Comparison of ENCODE assay signal across 8 mouse cellular contexts in genomic region chr15:11996883-11997282, GRCm38 (mm10). TPM values are rescaled to one million over a fixed set of nuclear protein-coding genes. Genes with fewer than 3 reads are reported as not detected.
DNase-seq lines count a peak whose midpoint lies in the region; ATAC-seq and TF ChIP-seq lines count a peak whose summit lies in the region.

Sub1 (minus strand) TSS chr15:11996983.

- no peaks in the 10 kb centered on the region for H3K27me3 ChIP-seq in neural tube, embryonic 11.5 days (ENCODE audit: control insufficient read depth, insufficient read depth, low read length)
- no peaks in the 10 kb centered on the region for H3K27me3 ChIP-seq in limb, embryonic 12.5 days

- no peak for TF ChIP-seq POLR2A in embryonic fibroblast, embryonic 13.5 days (IDR thresholded peaks at IDR 0.05; ENCODE audit: low read depth, low read length)

- no peak for ATAC-seq in neural tube, embryonic 11.5 days (ENCODE audit: insufficient read depth, low FRiP score, low TSS enrichment)
- ATAC-seq in limb, embryonic 12.5 days (ENCODE audit: insufficient number of reproducible peaks, insufficient read depth, low FRiP score, low TSS enrichment, low read depth), result no peak
- ATAC-seq in neutrophil, adult 5-6 weeks (ENCODE audit: extremely low read depth, insufficient number of reproducible peaks, low FRiP score, poor library complexity, severe bottlenecking), result no peak

- H3K4me2 ChIP-seq in neural tube, embryonic 11.5 days (ENCODE audit: low read depth), result peak within 1 kb of the TSS; percentile 76
- H3K4me2 ChIP-seq in limb, embryonic 12.5 days, result peak within 1 kb of the TSS; percentile 85

- WGBS in neural tube, embryonic 11.5 days, result 93% methylated on average over 7 of the region's 7 CpGs
- 95% methylated on average over 7 of the region's 7 CpGs for WGBS in limb, embryonic 12.5 days

- peaks cover 4% of the 10 kb centered on the region; the same call in 1 of the 2 replicates for H3K4me1 ChIP-seq in neural tube, embryonic 11.5 days (ENCODE audit: control insufficient read depth, insufficient read depth, low read length)
- H3K4me1 ChIP-seq in embryonic fibroblast, embryonic 13.5 days (ENCODE audit: control insufficient read depth, insufficient read depth, low read length), result peaks cover 2% of the 10 kb centered on the region; the same call in 1 of the 2 replicates
- peaks cover 21% of the 10 kb centered on the region for H3K4me1 ChIP-seq in limb, embryonic 12.5 days (replicated peaks)

- H3K9me3 ChIP-seq in neural tube, embryonic 11.5 days (ENCODE audit: control insufficient read depth, low read length), result no peaks in the 10 kb centered on the region
- no peaks in the 10 kb centered on the region for H3K9me3 ChIP-seq in limb, embryonic 12.5 days

- DNase-seq in neural tube, embryonic 11.5 days (ENCODE audit: low spot score), result no peak
- no peak for DNase-seq in neural tube, embryonic 10.5 days (ENCODE audit: extremely low spot score, low spot score)
- DNase-seq in heart, postnatal 10 days, result no peak
- no peak for DNase-seq in spleen, postnatal 4 days (ENCODE audit: low spot score in 2 of 2)
- no peak for DNase-seq in spleen, adult 12 weeks (ENCODE audit: low spot score)

- H3K36me3 ChIP-seq in neural tube, embryonic 11.5 days (ENCODE audit: control insufficient read depth, insufficient read depth, low read length), result peaks cover 2% of the 10 kb centered on the region; the same call in 1 of the 2 replicates
- peaks cover 16% of the 10 kb centered on the region for H3K36me3 ChIP-seq in limb, embryonic 12.5 days

- H3K27ac ChIP-seq in neural tube, embryonic 11.5 days (ENCODE audit: low read depth, low read length), result peak within 1 kb of the TSS; percentile 72; the same call in 1 of the 2 replicates
- H3K27ac ChIP-seq in embryonic fibroblast, embryonic 13.5 days (ENCODE audit: insufficient read depth, low read length), result 0 out of 2 replicates have a peak within 1 kb of the TSS, but pooled peaks have one; percentile 30
- peak within 1 kb of the TSS; percentile 94; the same call in 1 of the 2 replicates for H3K27ac ChIP-seq in limb, embryonic 12.5 days

- H3K4me3 ChIP-seq in neural tube, embryonic 11.5 days (ENCODE audit: low read depth, low read length), result peak within 1 kb of the TSS; percentile 99
- peak within 1 kb of the TSS; percentile 94 for H3K4me3 ChIP-seq in embryonic fibroblast, embryonic 13.5 days (ENCODE audit: insufficient read depth, low read length)
- H3K4me3 ChIP-seq in limb, embryonic 12.5 days (replicated peaks), result peak within 1 kb of the TSS; percentile 99

- intact Hi-C loops in heart, postnatal 10 days (cut with DNase I), result no loop called here

- H3K9ac ChIP-seq in neural tube, embryonic 11.5 days (ENCODE audit: low read length), result peak within 1 kb of the TSS; percentile 90
- peak within 1 kb of the TSS; percentile 96 for H3K9ac ChIP-seq in limb, embryonic 12.5 days (replicated peaks)

- TF ChIP-seq CTCF in embryonic fibroblast, embryonic 13.5 days (IDR thresholded peaks at IDR 0.05; ENCODE audit: borderline replicate concordance, insufficient read depth, low read length), result no peak

RNA-seq across cellular contexts. Expression of gene Sub1, which starts in this region (rescaled TPM):
- 735 and 745 TPM in 2 replicates for polyA plus RNA-seq in neural tube, embryonic 11.5 days (2014; fragmentation: Nextera tagmentation; extraction: Ambion mirVana)
- 170 and 174 TPM in 2 replicates for polyA plus RNA-seq in embryonic fibroblast, embryonic 13.5 days (2011; ENCODE audit: insufficient read length, low read depth, missing spikeins)
- 100 to 1,000 TPM; 142 to 149 TPM for total RNA-seq in heart, postnatal 10 days (2021)
- 982 and 1,024 TPM in 2 replicates for polyA plus RNA-seq in limb, embryonic 12.5 days (2016; fragmentation: Nextera tagmentation; extraction: Ambion mirVana)
- total RNA-seq in neutrophil, adult 5-6 weeks (2017), result 266 and 304 TPM in 2 replicates

Comparison
In these comparisons a context has a peak if more than half of its experiments do, and no peak if none do; other contexts are left out.
1. H3K27ac ChIP-seq: peak in every context shown above with its lines; median percentile 94 in limb, embryonic 12.5 days; 72 in neural tube, embryonic 11.5 days; 30 in embryonic fibroblast, embryonic 13.5 days.